Mouse (Mus musculus) colon, adult 2 months (tissue): ENCODE measurements around the gene Carmil3. TPM values are rescaled to one million over a fixed set of nuclear protein-coding genes. Genes with fewer than 3 reads are reported as not detected.

ENCODE experiments used
- polyA plus RNA-seq: library from polyadenylated mRNA; depleted of rRNA; stranded (reverse); fragments of >200 nt; gene quantifications from 2 replicates; pipeline ENCODE4 v1.2.3, GENCODE M21; 2012; rRNA removed

The Carmil3 gene
- polyA plus RNA-seq = 2.1 and 5.1 TPM in 2 replicates

GRCm38 (mm10) chr14:55490361-55491201 is at the start of gene Carmil3:
Carmil3 (plus strand) TSS chr14:55490651.

DNA sequence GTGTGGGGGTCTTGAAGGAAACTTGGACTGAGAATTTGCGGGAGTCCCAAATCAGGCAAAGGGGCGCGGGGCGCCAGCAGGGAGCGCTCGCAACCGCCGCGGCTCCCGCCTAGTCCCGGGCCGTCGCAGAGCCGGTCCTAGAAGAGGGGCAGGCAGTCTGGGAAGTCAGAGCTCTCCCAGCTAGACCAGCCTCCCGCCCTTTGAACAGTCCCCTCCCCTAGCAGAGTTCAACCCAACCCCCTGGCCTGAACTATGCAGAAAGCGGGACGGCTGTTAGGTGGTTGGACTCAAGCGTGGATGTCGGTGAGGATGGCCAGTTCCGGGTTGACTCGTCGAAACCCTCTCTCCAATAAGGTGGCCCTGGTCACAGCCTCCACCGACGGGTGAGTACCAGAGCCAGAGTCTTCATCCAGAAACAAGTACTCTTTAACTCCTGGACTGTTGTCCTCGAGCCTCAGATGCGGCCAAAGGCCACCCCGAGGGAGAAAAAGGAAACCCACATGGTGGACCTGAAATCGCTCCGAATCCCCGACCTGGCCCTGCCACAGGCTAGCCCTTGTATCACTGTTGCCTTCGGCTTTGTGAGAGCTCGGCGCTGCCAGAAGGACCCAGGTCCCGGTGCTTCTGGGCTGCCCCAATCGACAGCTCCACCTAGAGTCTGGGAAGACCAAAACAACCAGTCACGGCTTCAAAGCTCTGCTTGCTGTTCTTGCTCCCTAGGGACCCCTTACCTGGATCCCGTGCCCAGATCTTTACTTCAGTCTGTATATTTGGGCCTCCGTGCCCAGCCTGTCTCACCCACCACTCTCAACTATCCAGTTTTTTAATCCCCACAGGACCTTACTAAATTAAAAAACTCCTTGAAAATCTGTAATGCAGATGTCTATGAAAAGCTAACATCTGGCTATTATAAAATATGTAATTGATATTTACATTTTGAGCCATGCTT is 11.5 kb upstream of the Carmil3 start, which contains the start of gene Dhrs4:
Gene Dhrs4 (plus strand): TSS at position 108 of the 949 bp plus-strand sequence.

DNA sequence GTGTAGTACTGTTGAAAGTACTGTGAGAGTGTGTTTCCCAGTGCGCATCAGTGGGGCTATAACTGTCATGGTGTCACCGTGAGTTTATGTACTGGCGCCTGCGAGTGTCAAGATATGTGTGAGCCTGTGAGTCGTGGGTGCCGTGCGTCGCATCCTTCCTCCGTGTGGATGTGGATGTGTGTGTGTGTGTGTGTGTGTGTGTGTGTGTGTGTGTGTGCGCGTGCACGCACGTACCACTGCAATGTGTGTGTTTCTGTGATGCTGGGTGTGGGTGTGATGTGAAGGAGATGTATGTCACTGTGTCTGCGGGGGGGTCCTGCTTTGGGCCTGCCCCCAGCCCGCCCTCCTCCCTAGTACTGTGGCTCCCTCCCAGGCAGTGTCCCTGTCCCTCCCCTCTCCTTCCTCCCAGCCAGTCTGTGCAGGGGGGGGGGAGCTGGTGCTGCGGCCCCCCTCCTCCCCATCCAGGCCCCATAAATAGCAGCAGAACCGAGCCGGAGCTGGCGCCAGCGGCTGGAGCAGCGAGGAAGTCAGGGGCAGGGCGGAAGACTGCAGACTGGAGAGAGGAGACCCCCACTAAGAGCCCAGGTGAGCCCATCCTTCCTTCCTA is 19.8 kb downstream of the Carmil3 start, which contains the start of gene Cpne6:
Gene Cpne6 (plus strand): TSS at position 321 of the 607 bp plus-strand sequence.

DNA sequence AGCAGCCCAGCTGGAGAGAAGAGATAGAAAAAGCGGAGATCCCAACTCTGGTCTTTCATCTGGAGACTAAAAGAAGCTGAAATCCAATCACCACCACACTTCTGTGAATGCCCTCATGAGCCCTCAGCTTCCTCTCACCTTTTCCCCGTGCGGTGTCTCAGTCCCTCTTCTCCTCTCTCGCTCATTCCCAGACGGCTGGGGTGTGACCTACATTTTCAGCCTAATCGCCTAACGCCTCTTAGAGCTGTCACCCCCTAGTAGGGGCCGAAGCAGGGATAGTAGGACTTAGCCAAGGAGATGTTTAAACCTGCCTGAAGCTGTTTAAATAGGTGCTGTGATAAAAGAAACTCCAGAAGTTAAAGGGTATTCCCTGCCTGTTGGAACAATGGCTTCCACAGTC is 34.3 kb downstream of the Carmil3 start, which contains the start of gene Nrl:
Gene Nrl (minus strand): TSS at position 197 of the 400 bp plus-strand sequence.

DNA sequence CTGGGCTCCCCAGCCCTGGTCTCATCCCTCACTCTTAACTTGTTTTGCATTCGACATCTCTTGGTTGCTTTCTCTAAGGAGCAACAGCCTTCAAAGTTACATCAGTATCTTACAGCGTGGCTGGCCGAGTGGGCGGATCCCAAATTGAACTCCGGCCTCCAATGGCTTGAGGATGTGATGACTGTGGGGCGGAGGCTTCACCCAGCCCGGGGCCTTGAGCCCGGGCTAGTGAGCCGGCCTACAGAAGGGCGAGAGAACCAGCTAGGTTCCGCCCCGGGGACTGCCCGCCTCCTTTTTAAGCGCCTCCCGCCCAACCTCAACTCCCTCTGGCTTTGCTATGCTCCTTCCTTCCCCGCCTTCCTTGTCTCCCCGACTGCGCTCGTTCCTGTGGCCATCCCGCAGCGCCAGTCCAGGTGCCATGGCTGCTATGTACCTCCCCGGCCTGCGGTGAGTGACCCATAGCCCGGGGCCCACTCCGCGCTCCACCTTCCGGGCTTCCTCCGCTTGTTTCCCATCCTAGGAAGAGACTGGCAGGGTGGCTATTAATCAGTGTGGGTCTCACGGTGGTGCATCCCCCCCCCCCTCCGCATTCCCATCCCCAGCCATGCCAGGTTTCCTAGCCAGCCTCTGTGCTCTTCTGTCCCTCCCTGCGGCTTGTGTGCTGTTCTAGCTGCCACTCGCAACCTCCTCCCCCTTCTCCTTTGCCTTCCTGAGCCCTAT is 49.8 kb downstream of the Carmil3 start, which contains the start of gene Pck2:
Gene Pck2 (plus strand): TSS at position 200 of the 720 bp plus-strand sequence.

Other genes starting within 250 kb of the Carmil3 start
- gene Dhrs4, start 11.9 kb upstream of the Carmil3 start, polyA plus RNA-seq = 37.1 and 41.5 TPM in 2 replicates
- 0.24 and 0.66 TPM in 2 replicates for gene Cpne6, start 19.8 kb downstream of the Carmil3 start, polyA plus RNA-seq
- not detected in 2 replicates for gene Nrl, start 34.3 kb downstream of the Carmil3 start, polyA plus RNA-seq
- gene Pck2, start 49.6 kb downstream of the Carmil3 start, polyA plus RNA-seq = 45.8 and 47.0 TPM in 2 replicates
- 132 and 151 TPM in 2 replicates for gene Dcaf11, start 69.4 kb downstream of the Carmil3 start, polyA plus RNA-seq
- 0.83 TPM in 1 of 2 replicates, not detected in the other for gene A730061H03Rik, start 69.8 kb downstream of the Carmil3 start, polyA plus RNA-seq
- 0.16 and 0.64 TPM in 2 replicates for gene Fitm1, start 85.0 kb downstream of the Carmil3 start, polyA plus RNA-seq
- gene Psme1, start 87.5 kb downstream of the Carmil3 start, polyA plus RNA-seq = 60.5 and 62.2 TPM in 2 replicates
- 14.9 and 15.9 TPM in 2 replicates for gene Emc9, start 94.7 kb downstream of the Carmil3 start, polyA plus RNA-seq
- gene Psme2, start 100.5 kb downstream of the Carmil3 start, polyA plus RNA-seq = 67.0 and 77.2 TPM in 2 replicates
- 42.8 and 44.3 TPM in 2 replicates for gene Rnf31, start 101.1 kb downstream of the Carmil3 start, polyA plus RNA-seq
- gene Irf9, start 112.9 kb downstream of the Carmil3 start, polyA plus RNA-seq = 50.4 and 62.3 TPM in 2 replicates
- gene Rec8, start 127.4 kb downstream of the Carmil3 start, polyA plus RNA-seq = 0.84 and 4.8 TPM in 2 replicates
- gene Ipo4, start 145.3 kb downstream of the Carmil3 start, polyA plus RNA-seq = 57.2 and 66.6 TPM in 2 replicates
- gene Gm49378, start 147.2 kb downstream of the Carmil3 start, polyA plus RNA-seq = 8.0 and 15.1 TPM in 2 replicates
- gene Tm9sf1, start 153.2 kb downstream of the Carmil3 start, polyA plus RNA-seq = 125 and 156 TPM in 2 replicates
- gene Tssk4, start 159.5 kb downstream of the Carmil3 start, polyA plus RNA-seq = 3.1 and 3.2 TPM in 2 replicates
- 31.8 and 34.4 TPM in 2 replicates for gene Mdp1, start 169.9 kb downstream of the Carmil3 start, polyA plus RNA-seq
- 9.8 and 10.0 TPM in 2 replicates for gene Gmpr2, start 181.3 kb downstream of the Carmil3 start, polyA plus RNA-seq
- 171 and 229 TPM in 2 replicates for gene Nedd8, start 181.5 kb downstream of the Carmil3 start, polyA plus RNA-seq
- gene Tinf2, start 191.2 kb downstream of the Carmil3 start, polyA plus RNA-seq = 9.6 and 11.9 TPM in 2 replicates
- gene Tgm1, start 223.3 kb downstream of the Carmil3 start, polyA plus RNA-seq = 0.56 and 0.90 TPM in 2 replicates
- gene Rabggta, start 231.6 kb downstream of the Carmil3 start, polyA plus RNA-seq = 46.1 and 50.9 TPM in 2 replicates